Mouse (Mus musculus) limb, embryonic 15.5 days (tissue): Measurements from ENCODE around the gene Anapc11. TPM values are rescaled to one million over a fixed set of nuclear protein-coding genes. Genes with fewer than 3 reads are reported as not detected.

ENCODE experiments used
- ATAC-seq: fragments of 200-750 bp; cut with Nextera tagmentation; 2 replicates; pipeline ENCODE4 v1.8.0; 2017; ENCODE audit warnings: low read depth, moderate TSS enrichment; ENCODE audit not compliant: insufficient number of reproducible peaks, low FRiP score, low TSS enrichment
- H3K27ac ChIP-seq: fragments of 300-500 bp; sonication (generic); 2 replicates; pipeline ENCODE4 v1.5.1; 2015; ENCODE audit warnings: moderate library complexity, mild to moderate bottlenecking, inconsistent platforms
- H3K27me3 ChIP-seq: fragments of 300-500 bp; sonication (generic); 2 replicates; pipeline ENCODE4 v1.6.1; 2015; ENCODE audit warnings: inconsistent platforms
- H3K36me3 ChIP-seq: fragments of 300-500 bp; sonication (generic); 2 replicates; pipeline ENCODE4 v1.6.1; 2015; ENCODE audit warnings: inconsistent platforms
- H3K4me1 ChIP-seq: fragments of 300-500 bp; sonication (generic); 2 replicates; pipeline ENCODE4 v1.6.1; 2015; ENCODE audit warnings: inconsistent platforms
- H3K4me2 ChIP-seq: fragments of 300-500 bp; sonication (generic); 2 replicates; pipeline ENCODE4 v1.6.1; 2015; ENCODE audit warnings: mild to moderate bottlenecking, inconsistent platforms
- H3K4me3 ChIP-seq: fragments of 300-500 bp; sonication (generic); 2 replicates; pipeline ENCODE4 v1.5.1; 2015; ENCODE audit warnings: mild to moderate bottlenecking, inconsistent platforms
- H3K9ac ChIP-seq: fragments of 300-500 bp; sonication (generic); 2 replicates; pipeline ENCODE4 v1.6.1; 2015; ENCODE audit warnings: inconsistent platforms
- H3K9me3 ChIP-seq: fragments of 300-500 bp; sonication (generic); 2 replicates; pipeline ENCODE4 v1.6.1; 2016; ENCODE audit warnings: inconsistent platforms
- WGBS: fragments of 180-500 bp; shearing (Covaris S2); methylation state at CpG from one replicate; pipeline ENCODE4 v1.1.7; 2015; 5-methylcytosine and 5-hydroxymethylcytosine counted together
- polyA plus RNA-seq: library from polyadenylated mRNA; unstranded; fragments of >200 nt; fragmentation: Nextera tagmentation; extraction: Ambion mirVana; gene quantifications from 2 replicates; pipeline ENCODE4 v1.2.1, GENCODE M21; 2015

The Anapc11 gene
- polyA plus RNA-seq, 1 experiment from 2014 or later = 215 TPM

DNA sequence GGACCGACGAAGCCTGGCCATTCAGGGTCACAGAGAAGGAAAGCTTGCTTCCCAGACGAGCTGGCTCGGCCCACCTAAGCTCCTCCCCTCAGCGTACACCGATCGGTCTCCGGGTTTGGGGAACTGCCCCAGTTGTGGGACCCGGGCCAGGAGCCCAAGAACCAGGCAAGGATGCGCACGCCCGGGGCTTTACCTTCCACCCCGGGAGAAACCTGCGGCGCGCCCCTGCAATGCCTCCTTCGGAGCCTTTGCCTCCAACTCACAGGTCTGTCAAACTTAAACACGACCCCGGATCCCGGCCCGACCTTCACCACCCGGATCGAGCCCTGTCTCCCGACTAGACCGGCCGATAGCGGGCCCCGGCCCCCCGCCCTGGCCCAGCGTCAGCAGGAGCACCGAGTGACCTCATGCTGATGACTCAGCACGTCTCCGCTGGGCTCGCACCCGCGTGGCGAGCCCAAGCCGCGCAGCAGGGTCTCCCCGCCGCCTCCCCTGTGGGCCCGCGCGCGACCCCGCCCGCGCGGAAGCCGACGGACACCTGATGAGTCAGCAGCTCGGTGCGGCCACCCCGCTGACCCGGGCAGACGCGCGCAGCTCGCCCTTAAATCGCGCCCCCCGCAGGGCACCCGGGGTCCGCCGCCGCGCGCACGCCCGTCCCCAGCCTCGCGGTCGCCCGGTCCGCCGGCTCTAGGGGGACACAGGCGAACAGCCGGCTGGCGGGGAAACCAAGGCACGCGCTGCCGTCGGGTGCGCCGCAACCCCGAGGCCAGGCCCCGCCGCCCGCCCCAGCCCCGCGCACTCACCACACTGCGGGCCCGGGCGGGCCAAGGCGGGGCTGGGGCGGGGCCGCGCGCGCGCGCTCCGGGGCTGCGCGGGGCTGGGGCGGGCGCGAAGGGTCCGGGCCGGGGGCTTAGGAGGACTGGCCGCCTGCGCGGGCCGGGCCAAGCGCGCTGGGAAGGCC, 34.6 kb downstream of the Anapc11 start:
- Histone ChIP-seq H3K9ac (peak overlapping the region; percentile 93), H3K4me1 (peaks cover 38% of the 10 kb centered on the region), H3K27me3 (no peaks in the 10 kb centered on the region), H3K9me3 (no peaks in the 10 kb centered on the region), H3K4me3 (peak overlapping the region; percentile 99), H3K27ac (peak overlapping the region; percentile 91), H3K36me3 (peaks cover 12% of the 10 kb centered on the region), H3K4me2 (peak overlapping the region; percentile 80)
- peak; percentile 80 for ATAC-seq
- WGBS = under 1% methylated on average over 100 of the region's 116 CpGs

DNA sequence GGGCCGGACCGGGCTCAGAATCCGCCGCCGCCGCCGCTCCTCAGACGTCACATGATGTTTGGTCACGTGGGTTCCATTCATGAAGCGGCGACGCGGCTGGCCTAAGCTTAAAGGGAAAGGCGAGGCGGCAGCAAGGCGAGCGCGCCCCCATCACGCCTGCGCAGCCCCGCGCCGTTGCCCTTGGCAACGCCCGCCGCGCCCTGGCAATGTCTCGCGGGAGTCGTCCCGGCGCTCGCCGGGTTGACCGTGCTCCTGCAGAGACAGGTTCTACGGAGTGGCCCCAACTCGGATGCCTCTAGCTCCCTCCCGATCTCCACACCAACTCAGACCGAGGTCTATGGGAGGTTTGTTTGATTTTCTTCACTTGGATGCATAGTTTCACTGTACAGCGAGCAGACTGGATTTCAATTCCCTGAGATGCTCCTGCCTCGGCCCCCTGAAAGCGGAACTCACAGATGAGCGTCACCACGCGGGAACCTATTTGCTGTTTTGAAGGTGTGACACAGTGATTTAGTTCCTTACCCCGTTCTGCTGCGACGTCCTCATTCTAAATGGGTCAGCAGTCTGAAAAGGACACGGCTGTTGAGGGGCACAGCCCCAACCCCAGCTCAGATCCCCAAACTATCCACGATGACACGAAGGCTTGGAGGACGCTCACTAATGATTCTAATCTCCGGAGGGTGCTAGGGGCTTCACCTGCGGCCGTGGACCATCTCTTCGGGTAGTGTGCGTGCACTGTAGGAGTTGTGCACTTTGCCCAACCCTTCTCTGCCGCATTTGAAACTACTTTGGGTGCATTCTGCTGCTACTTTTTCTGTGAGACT, 35.5 kb downstream of the Anapc11 start, which contains the start of gene Mafg:
Gene Mafg, minus strand, starts transcription at position 81 of the 824 bp plus-strand sequence.
- peak; percentile 82 for ATAC-seq
- H3K27me3 ChIP-seq = no peaks in the 10 kb centered on the region
- peaks cover 9% of the 10 kb centered on the region for H3K36me3 ChIP-seq
- peak within 1 kb of the TSS; percentile 99 for H3K4me3 ChIP-seq
- peak within 1 kb of the TSS; percentile 91 for H3K27ac ChIP-seq
- peak within 1 kb of the TSS; percentile 80 for H3K4me2 ChIP-seq
- WGBS = 11% methylated on average over 58 of the region's 58 CpGs
- peak within 1 kb of the TSS; percentile 93 for H3K9ac ChIP-seq
- H3K9me3 ChIP-seq = no peaks in the 10 kb centered on the region
- H3K4me1 ChIP-seq = peaks cover 38% of the 10 kb centered on the region

DNA sequence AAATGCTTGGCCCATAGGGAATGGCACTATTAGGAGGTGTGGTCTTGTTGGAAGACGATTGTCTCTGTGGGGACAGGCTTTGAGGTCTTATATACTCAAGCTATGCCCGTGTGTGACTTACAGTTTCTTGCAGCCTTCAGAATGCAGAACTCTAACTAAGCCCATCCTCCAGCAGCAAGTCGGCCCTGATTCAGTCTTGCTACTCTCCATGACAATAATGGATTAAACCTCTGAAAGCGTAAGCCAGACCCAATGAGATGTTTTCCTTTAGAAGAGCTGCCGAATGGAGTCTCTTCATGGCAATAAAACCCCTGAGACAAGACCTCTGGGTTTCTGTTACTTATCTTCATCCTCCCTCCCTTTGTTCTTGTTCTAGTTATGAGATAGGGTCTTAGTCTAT, 36.6 kb downstream of the Anapc11 start:
- no peak for ATAC-seq
- Histone ChIP-seq H3K27me3 (no peaks in the 10 kb centered on the region), H3K27ac (no peak overlapping the region), H3K4me2 (no peak overlapping the region), H3K4me1 (peaks cover 33% of the 10 kb centered on the region), H3K9ac (no peak overlapping the region), H3K4me3 (no peak overlapping the region), H3K36me3 (no peaks in the 10 kb centered on the region), H3K9me3 (no peaks in the 10 kb centered on the region)
- 85% methylated on average over 5 of the region's 5 CpGs for WGBS

DNA sequence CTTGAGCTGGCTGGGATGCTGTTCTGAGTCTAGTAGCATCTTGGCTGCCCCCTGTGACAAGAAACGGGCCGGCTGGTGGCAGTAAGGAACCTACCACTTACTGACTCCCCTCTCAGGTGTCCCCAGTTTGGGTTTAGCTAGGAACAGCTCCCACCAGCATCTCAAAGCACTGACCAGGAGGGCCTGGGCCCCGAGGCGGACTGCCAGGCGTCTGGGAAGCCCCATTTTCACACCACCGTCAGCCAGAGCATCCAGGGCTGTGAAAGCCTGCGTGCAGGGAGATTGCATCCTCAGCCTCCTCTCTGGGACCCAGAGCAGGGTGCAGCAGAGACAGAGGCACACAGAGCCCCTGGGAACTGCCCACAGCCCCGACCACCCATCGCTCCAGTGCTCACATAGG, 43.0 kb downstream of the Anapc11 start:
- Histone ChIP-seq H3K36me3 (no peaks in the 10 kb centered on the region), H3K4me3 (no peak overlapping the region), H3K4me2 (no peak overlapping the region), H3K27me3 (no peaks in the 10 kb centered on the region), H3K4me1 (peaks cover 26% of the 10 kb centered on the region), H3K27ac (no peak overlapping the region), H3K9ac (no peak overlapping the region), H3K9me3 (no peaks in the 10 kb centered on the region)
- WGBS = 57% methylated on average over 9 of the region's 9 CpGs
- no peak for ATAC-seq

DNA sequence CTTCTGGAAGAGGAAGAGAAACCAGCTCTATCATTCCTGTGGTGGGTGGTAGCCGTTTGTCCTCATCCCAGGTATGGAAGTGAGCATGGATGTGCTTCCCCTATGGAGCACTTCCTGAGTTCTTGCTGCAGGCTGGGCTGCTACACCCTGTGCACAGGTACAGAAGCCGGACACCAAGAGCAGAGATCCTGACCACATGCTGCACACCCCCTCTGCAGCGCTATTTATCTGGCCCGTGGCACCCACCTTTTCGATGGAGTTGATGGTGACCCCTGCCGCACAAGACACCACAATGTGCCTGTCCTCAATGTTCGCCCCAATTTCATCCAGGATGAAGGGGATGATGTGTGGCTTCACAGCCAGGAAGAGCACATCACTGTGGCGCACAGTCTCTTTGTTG, 43.6 kb downstream of the Anapc11 start:
- WGBS = 79% methylated on average over 8 of the region's 8 CpGs

DNA sequence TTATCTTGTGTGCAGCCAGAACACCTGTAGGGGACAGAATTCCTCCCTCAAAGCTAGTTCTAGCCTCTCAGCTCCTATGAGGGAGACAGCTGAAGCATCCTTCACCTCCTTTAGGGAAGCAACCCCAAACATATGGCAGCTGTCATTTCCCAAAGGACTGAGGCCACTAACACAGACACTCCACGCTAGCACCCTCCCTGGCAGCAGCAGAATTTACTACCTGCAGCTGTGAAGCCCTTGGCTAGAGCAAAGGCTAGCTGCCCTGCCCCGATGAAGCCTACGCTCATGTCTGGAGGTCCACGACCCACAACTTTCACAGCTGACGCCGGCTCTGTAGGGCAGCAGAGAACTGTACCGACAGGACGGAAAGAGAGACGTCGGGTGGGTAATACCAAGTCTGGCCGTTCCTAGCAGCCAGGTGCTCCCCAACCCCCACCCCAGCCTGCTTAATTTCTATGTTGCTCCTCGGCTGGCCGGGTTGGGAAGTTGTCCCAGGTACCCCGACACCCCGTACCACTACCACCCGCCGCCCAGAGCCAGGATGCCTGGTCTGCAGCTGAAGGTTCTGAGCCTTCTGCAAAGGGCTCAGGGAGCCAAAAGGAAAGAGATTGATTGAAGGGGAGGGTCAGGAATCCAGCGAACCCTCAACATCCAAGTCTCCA, 44.8 kb downstream of the Anapc11 start:
- peak overlapping the region; percentile 62 for H3K9ac ChIP-seq
- H3K4me2 ChIP-seq = peak overlapping the region; percentile 90
- peaks cover 11% of the 10 kb centered on the region for H3K27me3 ChIP-seq
- peaks cover 30% of the 10 kb centered on the region for H3K4me1 ChIP-seq
- peak; percentile 25 for ATAC-seq
- H3K27ac ChIP-seq = peak overlapping the region; percentile 87
- WGBS = under 1% methylated on average over 18 of the region's 18 CpGs
- peak overlapping the region; percentile 56 for H3K4me3 ChIP-seq
- H3K36me3 ChIP-seq = no peaks in the 10 kb centered on the region
- no peaks in the 10 kb centered on the region for H3K9me3 ChIP-seq

More for the DNA sequence above, 43.6 kb downstream of the Anapc11 start:
- no peak for ATAC-seq
- Histone ChIP-seq H3K9ac (peak overlapping the region; percentile 62; the same call in 1 of the 2 replicates), H3K4me2 (peak overlapping the region; percentile 90; the same call in 1 of the 2 replicates), H3K4me1 (peaks cover 26% of the 10 kb centered on the region), H3K36me3 (no peaks in the 10 kb centered on the region), H3K4me3 (peak overlapping the region; percentile 56), H3K9me3 (no peaks in the 10 kb centered on the region), H3K27ac (no peak overlapping the region), H3K27me3 (no peaks in the 10 kb centered on the region)

DNA sequence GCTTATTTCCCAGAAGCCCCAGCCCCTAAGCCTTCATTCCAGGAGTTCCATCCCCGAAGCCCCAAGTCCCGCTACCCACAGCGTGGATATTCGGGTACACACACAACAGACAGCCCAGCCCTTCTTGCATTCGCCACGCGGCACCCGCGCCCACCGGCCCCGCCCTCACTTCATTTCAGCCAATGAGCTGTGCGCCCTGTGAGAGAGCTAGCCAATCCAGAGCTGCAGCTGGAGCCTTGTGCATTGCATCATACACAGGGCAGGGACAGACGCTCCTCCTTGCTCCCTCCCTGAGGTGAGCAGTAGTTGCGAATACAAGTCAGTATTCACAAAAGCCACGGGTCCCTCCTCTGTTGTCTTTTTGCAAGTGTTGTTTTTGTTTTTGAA, 45.4 kb downstream of the Anapc11 start, which contains the start of gene Pycr1:
Gene Pycr1, minus strand, starts transcription at position 169 of the 387 bp plus-strand sequence.
- H3K9me3 ChIP-seq = no peaks in the 10 kb centered on the region
- peak within 1 kb of the TSS; percentile 56 for H3K4me3 ChIP-seq
- H3K36me3 ChIP-seq = no peaks in the 10 kb centered on the region
- ATAC-seq = peak; percentile 98
- H3K9ac ChIP-seq = peak within 1 kb of the TSS; percentile 62
- H3K4me2 ChIP-seq = peak within 1 kb of the TSS; percentile 90
- H3K4me1 ChIP-seq = peaks cover 33% of the 10 kb centered on the region
- H3K27me3 ChIP-seq = peaks cover 13% of the 10 kb centered on the region
- peak within 1 kb of the TSS; percentile 87 for H3K27ac ChIP-seq
- WGBS = under 1% methylated on average over 15 of the region's 15 CpGs

DNA sequence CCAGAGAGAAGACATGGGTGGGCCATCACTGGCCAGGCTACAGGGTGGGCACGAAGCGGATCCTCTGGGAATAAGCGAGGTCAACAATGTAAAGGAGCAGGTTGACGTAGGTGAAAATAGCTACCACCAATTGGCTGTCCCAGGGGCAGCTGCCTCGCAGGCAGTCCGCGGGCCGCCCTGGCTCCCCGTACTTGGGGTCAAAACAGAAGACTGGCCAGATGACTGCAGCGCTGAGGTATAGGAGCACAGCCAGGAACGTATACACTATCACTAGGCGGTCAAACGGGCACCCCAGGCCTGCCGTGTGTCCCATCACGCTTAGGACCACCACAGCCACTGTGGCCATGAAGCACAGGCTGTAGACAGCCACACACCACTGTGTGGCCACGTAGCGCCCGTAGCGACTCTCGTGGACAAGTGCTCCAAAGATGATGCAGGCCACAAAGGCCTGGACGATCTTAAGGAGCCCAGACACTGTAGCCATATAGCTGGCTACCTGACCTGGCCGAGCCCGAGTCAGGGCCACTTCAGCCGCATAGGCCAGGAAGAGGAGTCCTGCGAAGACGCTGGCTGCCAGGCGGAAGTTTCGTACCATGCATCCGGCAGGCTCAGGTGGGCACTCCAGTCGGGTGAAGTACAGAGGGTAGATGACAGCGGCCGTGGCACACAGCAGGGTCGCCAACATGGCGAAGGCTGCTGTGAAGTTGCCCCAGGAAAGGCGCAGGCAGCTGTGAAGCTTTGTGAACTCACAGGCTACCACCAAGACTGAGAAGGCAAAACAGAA, 49.0 kb downstream of the Anapc11 start:
- Histone ChIP-seq H3K4me3 (no peak overlapping the region), H3K4me2 (no peak overlapping the region), H3K36me3 (no peaks in the 10 kb centered on the region), H3K27me3 (peaks cover 13% of the 10 kb centered on the region), H3K9ac (no peak overlapping the region), H3K4me1 (peaks cover 21% of the 10 kb centered on the region), H3K9me3 (no peaks in the 10 kb centered on the region), H3K27ac (no peak overlapping the region)
- 79% methylated on average over 35 of the region's 35 CpGs for WGBS
- no peak for ATAC-seq

DNA sequence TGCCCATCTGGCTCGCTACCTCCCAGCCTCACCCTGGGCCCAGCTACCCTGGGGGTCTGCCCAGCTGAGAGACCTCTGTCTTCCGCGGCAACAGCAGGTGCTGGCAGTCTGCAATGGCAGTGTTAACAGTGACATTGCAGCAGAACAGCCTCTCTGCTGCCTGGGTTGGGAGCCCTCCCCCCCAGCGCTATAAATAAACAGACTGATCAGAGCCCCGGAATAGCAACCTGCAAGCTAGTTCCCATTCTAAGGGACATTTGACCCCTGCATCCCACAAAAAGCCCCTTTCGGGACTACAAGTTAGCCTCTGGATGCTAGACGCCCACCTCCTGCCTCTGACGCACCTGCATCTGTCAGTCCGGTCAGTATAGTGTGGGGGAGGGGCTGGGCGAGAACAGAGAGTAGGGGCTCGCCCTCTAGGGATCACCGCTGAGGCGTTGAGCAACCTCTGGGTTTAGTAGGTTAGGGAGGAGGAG, 49.8 kb downstream of the Anapc11 start, which contains the start of gene Myadml2:
Gene Myadml2, minus strand, starts transcription at position 158 of the 476 bp plus-strand sequence.
- WGBS = 4% methylated on average over 13 of the region's 13 CpGs
- Histone ChIP-seq H3K9me3 (no peaks in the 10 kb centered on the region), H3K36me3 (no peaks in the 10 kb centered on the region), H3K4me2 (peak within 1 kb of the TSS; percentile 20; the same call in 1 of the 2 replicates), H3K27me3 (peaks cover 13% of the 10 kb centered on the region), H3K9ac (no peak within 1 kb of the TSS), H3K4me3 (no peak within 1 kb of the TSS), H3K4me1 (peaks cover 13% of the 10 kb centered on the region), H3K27ac (no peak within 1 kb of the TSS)
- no peak for ATAC-seq

DNA sequence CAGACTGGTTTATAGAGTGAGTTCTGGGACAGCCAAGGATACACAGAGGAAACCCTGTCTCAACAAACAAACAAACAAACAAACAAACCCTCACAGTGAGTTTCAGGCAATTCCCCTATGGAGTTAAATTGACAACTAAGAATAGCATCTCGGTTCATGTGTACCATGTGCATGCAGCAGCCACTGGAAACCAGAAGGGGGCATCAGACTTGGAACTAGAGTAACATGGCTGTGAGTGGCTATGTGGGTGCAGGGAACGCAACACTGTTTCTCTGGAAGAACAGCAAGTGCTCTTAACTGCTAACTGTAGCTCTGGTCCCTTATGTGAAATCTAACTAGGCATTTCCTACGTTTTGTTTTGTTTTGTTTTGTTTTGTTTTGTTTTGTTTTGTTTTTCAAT, 53.7 kb downstream of the Anapc11 start:
- Histone ChIP-seq H3K27ac (no peak overlapping the region), H3K4me1 (peaks cover 7% of the 10 kb centered on the region), H3K4me3 (no peak overlapping the region), H3K4me2 (no peak overlapping the region), H3K9me3 (no peaks in the 10 kb centered on the region), H3K27me3 (peaks cover 19% of the 10 kb centered on the region), H3K36me3 (no peaks in the 10 kb centered on the region), H3K9ac (no peak overlapping the region)
- 77% methylated on average over 3 of the region's 3 CpGs for WGBS
- ATAC-seq = no peak
